Mouse (Mus musculus): ENCODE results near the gene Mrpl47. TPM values are rescaled to one million over a fixed set of nuclear protein-coding genes. Genes with fewer than 3 reads are reported as not detected.
A peak's percentile ranks its signal among the peaks of the same experiment; 100 is the strongest.
"Not testable (repeated sequence)": the region's sequence is repeated elsewhere in the genome, so short reads cannot be mapped to it uniquely, and the experiment has no call there.

The Mrpl47 gene
- 31.9 and 33.3 TPM in 2 replicates for polyA plus RNA-seq (2015; fragmentation: Nextera tagmentation; extraction: Ambion mirVana)

DNA sequence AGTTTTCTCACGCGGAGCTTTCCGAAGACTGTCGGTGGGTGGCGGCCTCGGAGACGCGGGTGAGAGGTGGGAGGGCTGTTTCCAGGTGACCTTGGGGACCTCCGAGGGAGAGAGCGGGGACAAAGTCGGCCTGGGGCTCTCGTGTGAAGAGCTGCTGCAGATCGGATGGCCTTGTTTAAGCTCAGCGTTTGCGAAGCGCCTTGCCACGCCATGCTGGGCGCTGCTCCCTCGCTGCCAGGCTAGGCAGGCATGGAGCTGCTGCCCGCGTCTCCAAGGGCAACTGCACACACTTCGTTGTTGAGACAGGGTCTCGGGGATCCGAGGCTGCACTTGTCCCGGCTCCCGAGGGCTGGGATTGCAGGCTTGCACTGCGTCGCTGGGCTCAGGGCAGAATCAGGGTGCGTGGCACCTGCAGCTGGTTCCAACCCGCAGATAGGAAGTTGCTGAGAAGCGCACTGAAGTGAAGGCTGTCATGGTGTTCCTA is at the start of gene Mrpl47:
TSS of gene Mrpl47 (minus strand) at position 434 of the 484 bp plus-strand sequence.
- WGBS: under 1% methylated on average over 31 of the region's 31 CpGs
- Histone ChIP-seq H3K4me2 (replicated peaks; ENCODE audit: low read depth, low read length) (peak within 1 kb of the TSS; percentile 89), H3K27me3 (ENCODE audit: insufficient read depth, low read length) (no peaks in the 10 kb centered on the region), H3K4me1 (ENCODE audit: insufficient read depth, low read length) (peaks cover 23% of the 10 kb centered on the region), H3K36me3 (ENCODE audit: insufficient read depth, low read length) (peaks cover 14% of the 10 kb centered on the region), H3K9me3 (ENCODE audit: low read length) (no peaks in the 10 kb centered on the region), H3K27ac (ENCODE audit: low read length) (peak within 1 kb of the TSS; percentile 82), H3K9ac (replicated peaks; ENCODE audit: low read length) (peak within 1 kb of the TSS; percentile 92), H3K4me3 (ENCODE audit: low read length) (peak within 1 kb of the TSS; percentile 98)
- peak; percentile 73 for ATAC-seq (ENCODE audit: low FRiP score, low TSS enrichment)

DNA sequence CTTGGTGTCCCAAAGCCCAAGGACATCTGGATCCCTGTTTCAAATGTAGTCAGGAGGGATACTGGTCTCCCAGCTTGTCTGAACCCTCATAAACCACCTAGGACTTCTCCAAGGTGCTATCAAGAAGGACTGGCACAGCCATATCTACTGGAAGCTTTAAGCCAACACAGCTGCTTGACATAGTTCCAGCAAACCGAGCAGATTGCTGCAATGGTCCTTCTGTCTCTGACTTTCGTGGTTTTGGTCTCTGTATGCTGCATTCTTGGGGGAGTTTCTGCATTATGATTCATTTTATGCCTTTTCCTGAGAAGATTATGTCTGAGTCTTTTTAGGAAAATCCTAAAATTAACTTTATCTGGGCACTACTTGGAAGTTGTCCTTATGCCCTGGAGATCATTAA is 33.4 kb upstream of the Mrpl47 start:
- ATAC-seq (ENCODE audit: low FRiP score, low TSS enrichment): no peak
- Histone ChIP-seq H3K4me1 (ENCODE audit: insufficient read depth, low read length) (no peaks in the 10 kb centered on the region), H3K4me3 (ENCODE audit: low read length) (no peak overlapping the region), H3K4me2 (replicated peaks; ENCODE audit: low read depth, low read length) (no peak overlapping the region), H3K9ac (replicated peaks; ENCODE audit: low read length) (no peak overlapping the region), H3K36me3 (ENCODE audit: insufficient read depth, low read length) (no peaks in the 10 kb centered on the region), H3K9me3 (ENCODE audit: low read length) (no peaks in the 10 kb centered on the region), H3K27me3 (ENCODE audit: insufficient read depth, low read length) (no peaks in the 10 kb centered on the region), H3K27ac (ENCODE audit: low read length) (no peak overlapping the region)
- 78% methylated on average over 2 of the region's 2 CpGs for WGBS

DNA sequence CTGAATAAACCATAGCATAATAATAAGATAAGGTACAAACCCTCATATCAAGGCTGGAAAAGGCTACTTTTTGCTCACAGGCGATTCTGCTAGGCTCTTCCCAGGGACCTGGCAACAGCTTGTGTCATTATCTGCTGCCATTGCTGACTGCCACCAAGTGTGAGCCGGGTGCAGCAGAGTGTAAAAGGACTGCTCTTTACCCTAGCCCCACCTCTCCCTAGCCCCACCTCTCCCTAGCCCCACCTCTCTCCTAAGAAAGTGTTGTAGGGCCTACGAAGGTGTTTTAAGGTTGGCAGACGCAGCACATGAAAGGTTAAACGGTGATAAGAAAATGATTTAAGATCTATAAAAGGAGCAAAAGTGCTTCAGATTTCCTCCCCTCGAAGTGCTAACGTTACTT is 26.5 kb upstream of the Mrpl47 start:
- ATAC-seq (ENCODE audit: low FRiP score, low TSS enrichment): no peak
- Histone ChIP-seq H3K4me1 (ENCODE audit: insufficient read depth, low read length) (no peaks in the 10 kb centered on the region), H3K27me3 (ENCODE audit: insufficient read depth, low read length) (no peaks in the 10 kb centered on the region), H3K9ac (replicated peaks; ENCODE audit: low read length) (no peak overlapping the region), H3K9me3 (ENCODE audit: low read length) (no peaks in the 10 kb centered on the region), H3K4me2 (replicated peaks; ENCODE audit: low read depth, low read length) (no peak overlapping the region), H3K36me3 (ENCODE audit: insufficient read depth, low read length) (no peaks in the 10 kb centered on the region), H3K27ac (ENCODE audit: low read length) (no peak overlapping the region), H3K4me3 (ENCODE audit: low read length) (no peak overlapping the region)
- 45% methylated on average over 7 of the region's 7 CpGs for WGBS

DNA sequence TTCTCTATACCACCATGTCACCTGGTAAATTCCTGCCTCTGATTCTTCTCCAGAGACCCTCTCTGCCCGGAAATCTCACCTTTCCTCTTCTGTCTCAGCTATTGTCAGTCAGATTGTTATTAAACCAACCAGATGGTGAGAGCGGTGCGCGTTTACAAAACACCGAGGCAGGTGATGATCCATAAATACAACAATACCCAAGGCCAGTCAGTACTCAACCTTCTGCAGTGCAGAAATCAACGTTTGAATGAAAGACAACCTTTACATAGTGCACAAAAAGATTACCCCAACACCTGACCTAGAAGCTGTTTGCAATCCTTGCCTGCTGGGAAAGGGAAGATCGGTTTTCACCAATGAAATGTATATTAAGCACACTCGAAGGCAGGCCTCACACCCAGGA is 25.6 kb upstream of the Mrpl47 start:
- Histone ChIP-seq H3K4me2 (replicated peaks; ENCODE audit: low read depth, low read length) (no peak overlapping the region), H3K27me3 (ENCODE audit: insufficient read depth, low read length) (no peaks in the 10 kb centered on the region), H3K9ac (replicated peaks; ENCODE audit: low read length) (no peak overlapping the region), H3K27ac (ENCODE audit: low read length) (no peak overlapping the region), H3K4me3 (ENCODE audit: low read length) (no peak overlapping the region), H3K4me1 (ENCODE audit: insufficient read depth, low read length) (no peaks in the 10 kb centered on the region), H3K36me3 (ENCODE audit: insufficient read depth, low read length) (no peaks in the 10 kb centered on the region), H3K9me3 (ENCODE audit: low read length) (no peaks in the 10 kb centered on the region)
- WGBS: 63% methylated on average over 8 of the region's 8 CpGs
- no peak for ATAC-seq (ENCODE audit: low FRiP score, low TSS enrichment)

DNA sequence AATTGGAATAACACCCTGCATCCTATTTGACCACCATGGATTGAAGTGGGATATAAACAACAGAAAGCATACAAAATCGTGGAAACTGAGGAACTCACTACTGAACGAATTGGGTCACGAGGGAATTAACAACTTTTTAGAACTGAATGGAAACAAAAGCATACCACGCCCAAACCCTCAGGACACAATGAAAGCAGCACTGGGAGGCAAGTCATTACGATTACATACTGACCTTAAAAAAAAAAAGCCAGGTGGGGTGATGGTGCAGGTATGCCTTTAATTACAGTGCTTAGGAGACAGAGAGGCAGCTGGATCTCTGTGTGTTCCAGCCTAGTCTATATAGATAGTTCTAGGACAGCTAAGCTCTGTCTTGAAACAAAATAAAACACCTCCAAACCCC is 21.8 kb upstream of the Mrpl47 start:
- no peaks in the 10 kb centered on the region for H3K9me3 ChIP-seq (ENCODE audit: low read length)
- H3K4me2 ChIP-seq (replicated peaks; ENCODE audit: low read depth, low read length): no peak overlapping the region
- no peak overlapping the region for H3K9ac ChIP-seq (replicated peaks; ENCODE audit: low read length)
- no peak overlapping the region for H3K4me3 ChIP-seq (ENCODE audit: low read length)
- H3K27me3 ChIP-seq (ENCODE audit: insufficient read depth, low read length): no peaks in the 10 kb centered on the region
- no peak overlapping the region for H3K27ac ChIP-seq (ENCODE audit: low read length)
- 74% methylated on average over 5 of the region's 5 CpGs for WGBS
- no peaks in the 10 kb centered on the region for H3K4me1 ChIP-seq (ENCODE audit: insufficient read depth, low read length)
- 0 out of 2 replicates have a peak, but pooled peaks cover 3% of the 10 kb centered on the region for H3K36me3 ChIP-seq (ENCODE audit: insufficient read depth, low read length)
- ATAC-seq (ENCODE audit: low FRiP score, low TSS enrichment): no peak

DNA sequence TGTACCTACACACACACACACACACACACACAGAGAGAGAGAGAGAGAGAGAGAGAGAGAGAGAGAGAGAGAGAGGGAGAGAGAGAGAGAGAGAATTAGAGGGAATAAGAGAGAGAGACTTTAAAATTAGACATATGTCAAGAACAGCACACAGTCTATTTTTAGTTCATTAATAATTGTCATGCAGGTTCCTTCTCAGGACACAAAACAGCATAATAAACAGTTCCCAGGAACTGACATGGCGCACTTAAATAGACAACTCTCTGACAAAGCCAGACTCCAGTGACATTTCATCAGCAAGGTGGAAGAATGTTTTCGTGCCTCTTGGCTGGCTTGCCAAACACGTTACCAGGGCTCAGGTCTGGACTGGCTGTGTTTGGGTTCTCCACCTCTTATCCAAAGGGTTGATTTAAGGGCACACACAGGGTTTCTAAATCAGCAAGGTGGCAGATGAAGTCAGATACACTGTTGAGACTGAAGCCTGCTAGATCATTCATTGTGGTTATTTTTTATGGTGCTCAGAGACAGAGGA is 17.0 kb upstream of the Mrpl47 start:
- WGBS: 92% methylated on average over 3 of the region's 3 CpGs
- no peak overlapping the region for H3K9ac ChIP-seq (replicated peaks; ENCODE audit: low read length)
- peaks cover 39% of the 10 kb centered on the region for H3K36me3 ChIP-seq (ENCODE audit: insufficient read depth, low read length)
- no peak overlapping the region for H3K4me2 ChIP-seq (replicated peaks; ENCODE audit: low read depth, low read length)
- H3K9me3 ChIP-seq (ENCODE audit: low read length): no peaks in the 10 kb centered on the region
- H3K4me3 ChIP-seq (ENCODE audit: low read length): no peak overlapping the region
- no peak overlapping the region for H3K27ac ChIP-seq (ENCODE audit: low read length)
- no peak for ATAC-seq (ENCODE audit: low FRiP score, low TSS enrichment)
- H3K27me3 ChIP-seq (ENCODE audit: insufficient read depth, low read length): no peaks in the 10 kb centered on the region
- H3K4me1 ChIP-seq (ENCODE audit: insufficient read depth, low read length): no peaks in the 10 kb centered on the region

DNA sequence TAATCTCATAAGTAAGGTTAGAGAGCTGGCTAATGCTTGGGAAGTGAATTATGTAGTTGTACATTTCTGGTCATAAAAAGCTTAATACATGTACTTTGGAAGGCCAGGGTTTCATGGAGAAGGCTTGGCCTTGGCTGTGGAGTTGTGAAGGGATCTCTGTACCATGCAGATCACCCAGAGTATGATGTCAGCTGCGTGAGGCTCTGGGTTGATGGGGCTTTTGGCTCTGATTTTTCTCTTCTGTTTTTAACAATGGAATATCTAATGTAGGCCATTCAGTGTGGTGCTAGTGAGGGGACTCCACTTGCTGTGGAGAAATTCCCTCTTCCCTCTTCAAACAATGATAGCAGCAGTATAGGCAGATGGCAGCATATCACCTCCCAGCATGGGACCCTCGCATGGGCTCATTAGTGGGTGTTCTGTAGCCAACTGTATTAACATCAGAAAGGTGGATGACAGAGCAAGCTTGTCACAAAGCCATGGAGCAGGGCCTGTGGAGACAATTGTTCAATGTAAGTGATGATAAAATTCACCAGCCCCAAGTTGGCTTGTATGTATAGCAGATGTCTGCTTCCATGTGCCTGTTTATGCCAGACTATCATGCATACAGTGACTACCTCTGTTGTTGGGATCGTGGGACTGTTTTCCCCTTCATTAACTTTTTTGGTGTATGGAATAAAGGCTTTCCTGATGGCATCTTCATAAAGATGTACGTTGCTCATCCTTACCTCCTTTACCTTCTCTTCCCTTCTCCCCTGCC is 12.6 kb upstream of the Mrpl47 start:
- no peaks in the 10 kb centered on the region for H3K27me3 ChIP-seq (ENCODE audit: insufficient read depth, low read length)
- no peak overlapping the region for H3K4me3 ChIP-seq (ENCODE audit: low read length)
- H3K4me2 ChIP-seq (replicated peaks; ENCODE audit: low read depth, low read length): no peak overlapping the region
- ATAC-seq (ENCODE audit: low FRiP score, low TSS enrichment): no peak
- H3K36me3 ChIP-seq (ENCODE audit: insufficient read depth, low read length): peaks cover 66% of the 10 kb centered on the region
- 88% methylated on average over 4 of the region's 4 CpGs for WGBS
- H3K9ac ChIP-seq (replicated peaks; ENCODE audit: low read length): no peak overlapping the region
- H3K9me3 ChIP-seq (ENCODE audit: low read length): no peaks in the 10 kb centered on the region
- H3K4me1 ChIP-seq (ENCODE audit: insufficient read depth, low read length): no peaks in the 10 kb centered on the region
- H3K27ac ChIP-seq (ENCODE audit: low read length): no peak overlapping the region

DNA sequence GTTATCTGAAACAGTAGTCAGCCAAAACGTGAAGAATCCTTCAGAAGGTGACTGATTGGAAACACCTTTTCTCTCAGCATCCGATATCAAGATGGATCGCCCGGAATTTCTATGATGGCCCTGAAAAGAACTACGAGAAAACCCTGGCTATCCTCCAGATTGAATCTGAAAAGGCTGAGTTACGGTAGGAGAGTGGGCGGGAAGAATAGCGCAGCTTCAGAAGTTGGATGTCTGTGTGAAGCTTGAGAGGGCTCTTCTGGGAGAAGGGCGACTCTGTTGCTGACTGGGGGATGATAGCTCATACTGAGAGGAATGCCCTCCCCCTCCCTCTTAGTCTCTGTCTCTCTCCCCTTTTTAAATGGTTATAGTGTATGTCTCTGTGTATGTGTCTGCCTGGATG is 11.0 kb upstream of the Mrpl47 start:
- ATAC-seq (ENCODE audit: low FRiP score, low TSS enrichment): no peak
- no peaks in the 10 kb centered on the region for H3K9me3 ChIP-seq (ENCODE audit: low read length)
- H3K4me2 ChIP-seq (replicated peaks; ENCODE audit: low read depth, low read length): no peak overlapping the region
- H3K4me3 ChIP-seq (ENCODE audit: low read length): no peak overlapping the region
- no peak overlapping the region for H3K9ac ChIP-seq (replicated peaks; ENCODE audit: low read length)
- 92% methylated on average over 9 of the region's 9 CpGs for WGBS
- H3K4me1 ChIP-seq (ENCODE audit: insufficient read depth, low read length): no peaks in the 10 kb centered on the region
- H3K27me3 ChIP-seq (ENCODE audit: insufficient read depth, low read length): no peaks in the 10 kb centered on the region
- H3K27ac ChIP-seq (ENCODE audit: low read length): no peak overlapping the region
- peaks cover 57% of the 10 kb centered on the region for H3K36me3 ChIP-seq (ENCODE audit: insufficient read depth, low read length)

DNA sequence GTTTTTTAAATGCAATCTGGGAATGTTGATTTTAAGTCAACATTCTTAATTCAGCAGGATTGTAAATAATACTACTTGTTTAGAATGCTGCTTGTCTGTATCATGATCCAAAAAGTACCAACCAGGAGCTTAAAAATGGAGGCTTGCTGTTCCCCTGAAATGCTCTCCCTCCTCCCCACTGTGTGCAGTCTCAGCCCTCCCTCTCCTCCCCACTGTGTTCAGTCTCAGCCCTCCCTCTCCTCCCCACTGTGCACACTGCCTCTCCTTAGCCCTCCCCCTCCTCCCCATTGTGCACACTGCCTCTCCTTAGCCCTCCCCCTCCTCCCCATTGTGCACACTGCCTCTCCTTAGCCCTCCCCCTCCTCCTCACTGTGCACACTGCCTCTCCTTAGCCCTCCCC is 8.0 kb upstream of the Mrpl47 start:
- not testable (repeated sequence) for H3K4me1 ChIP-seq (ENCODE audit: insufficient read depth, low read length); H3K27ac ChIP-seq (ENCODE audit: low read length); ATAC-seq (ENCODE audit: low FRiP score, low TSS enrichment); H3K4me2 ChIP-seq (replicated peaks; ENCODE audit: low read depth, low read length); H3K9me3 ChIP-seq (ENCODE audit: low read length); H3K4me3 ChIP-seq (ENCODE audit: low read length); H3K9ac ChIP-seq (replicated peaks; ENCODE audit: low read length); H3K27me3 ChIP-seq (ENCODE audit: insufficient read depth, low read length)
- peaks cover 33% of the 10 kb centered on the region for H3K36me3 ChIP-seq (ENCODE audit: insufficient read depth, low read length)

DNA sequence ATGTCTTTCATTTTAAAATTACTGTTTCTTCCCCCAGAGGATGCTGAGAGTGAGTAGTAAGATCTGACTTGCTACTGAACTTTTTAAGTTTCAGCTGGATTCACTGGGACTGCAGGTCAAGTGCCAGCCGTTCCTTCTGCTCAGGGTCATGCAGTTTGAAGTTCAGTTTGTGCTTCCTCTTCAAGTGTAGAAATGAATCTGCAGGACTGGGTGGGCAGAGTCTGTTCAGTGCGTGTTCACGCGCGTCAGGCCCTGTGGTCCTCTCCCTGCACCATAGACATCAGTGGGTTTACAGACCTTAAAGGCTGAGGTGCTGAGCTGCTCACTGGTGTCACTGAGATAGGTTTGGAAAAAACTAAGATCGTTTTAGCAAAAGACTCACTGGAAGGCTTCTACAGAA is 7.6 kb upstream of the Mrpl47 start:
- H3K9ac ChIP-seq (replicated peaks; ENCODE audit: low read length): no peak overlapping the region
- no peak overlapping the region for H3K4me3 ChIP-seq (ENCODE audit: low read length)
- WGBS: 95% methylated on average over 6 of the region's 6 CpGs
- H3K4me2 ChIP-seq (replicated peaks; ENCODE audit: low read depth, low read length): no peak overlapping the region
- H3K9me3 ChIP-seq (ENCODE audit: low read length): no peaks in the 10 kb centered on the region
- no peaks in the 10 kb centered on the region for H3K4me1 ChIP-seq (ENCODE audit: insufficient read depth, low read length)
- peaks cover 31% of the 10 kb centered on the region for H3K36me3 ChIP-seq (ENCODE audit: insufficient read depth, low read length)
- no peak for ATAC-seq (ENCODE audit: low FRiP score, low TSS enrichment)
- H3K27ac ChIP-seq (ENCODE audit: low read length): no peak overlapping the region
- H3K27me3 ChIP-seq (ENCODE audit: insufficient read depth, low read length): no peaks in the 10 kb centered on the region
